In genomic region chr19:57198531-57198930, GRCm38 (mm10) we compare ENCODE assay signal across 9 mouse cellular contexts.
A peak's percentile ranks its signal among the peaks of the same experiment; 100 is the strongest.
DNase-seq lines count a peak whose midpoint lies in the region; ATAC-seq and TF ChIP-seq lines count a peak whose summit lies in the region.
"Had no signal": no experiment of that assay in that cellular context is flagged by ENCODE, and none has a peak within 500 bp of the region (broad histone marks: within the 10 kb centered on the region; RNA-seq: fewer than 3 reads in every experiment).

No protein-coding gene starts in this region.

- H3K4me1 ChIP-seq in neural tube, embryonic 12.5 days = peaks cover 37% of the 10 kb centered on the region
- peaks cover 65% of the 10 kb centered on the region for H3K4me1 ChIP-seq in heart, postnatal 0 days (ENCODE audit: control insufficient read depth, insufficient read depth)
- H3K4me1 ChIP-seq in stomach, embryonic 15.5 days = peaks cover 40% of the 10 kb centered on the region
- H3K4me1 ChIP-seq in liver, embryonic 12.5 days = peaks cover 20% of the 10 kb centered on the region

- H3K27ac ChIP-seq in neural tube, embryonic 12.5 days = no peak overlapping the region
- peak overlapping the region; percentile 90 for H3K27ac ChIP-seq in heart, postnatal 0 days (ENCODE audit: low read depth)
- peak overlapping the region; percentile 68; the same call in 1 of the 2 replicates for H3K27ac ChIP-seq in stomach, embryonic 15.5 days
- H3K27ac ChIP-seq in liver, embryonic 12.5 days = no peak overlapping the region

- peak overlapping the region; percentile 5; the same call in 1 of the 2 replicates for H3K4me2 ChIP-seq in neural tube, embryonic 12.5 days (replicated peaks)
- peak overlapping the region; percentile 1; the same call in 1 of the 2 replicates for H3K4me2 ChIP-seq in heart, postnatal 0 days (ENCODE audit: low read depth, low read length)
- H3K4me2 ChIP-seq in stomach, embryonic 15.5 days = peak overlapping the region; percentile 85; the same call in 1 of the 2 replicates
- no peak overlapping the region for H3K4me2 ChIP-seq in liver, embryonic 12.5 days

- DNase-seq in frontal cortex, postnatal 14 days (ENCODE audit: low spot score in 2 of 2) = no peak
- DNase-seq in neural tube, embryonic 10.5 days (ENCODE audit: extremely low spot score, low spot score) = no peak
- DNase-seq in heart, postnatal 0 days (ENCODE audit: low spot score) = no peak
- DNase-seq in ovary, adult 18-20 months (ENCODE audit: low spot score) = no peak
- DNase-seq: liver, embryonic 13.5 days had no signal

- H3K9ac ChIP-seq in neural tube, embryonic 12.5 days = no peak overlapping the region
- no peak overlapping the region for H3K9ac ChIP-seq in heart, postnatal 0 days (replicated peaks; ENCODE audit: low read depth, low read length)
- H3K9ac ChIP-seq in stomach, embryonic 15.5 days = no peak overlapping the region
- no peak overlapping the region for H3K9ac ChIP-seq in liver, embryonic 12.5 days
- H3K9ac ChIP-seq: liver, embryonic 13.5 days had no signal

- no peak for TF ChIP-seq EP300 in heart, postnatal 0 days (IDR thresholded peaks at IDR 0.05; ENCODE audit: low read depth)

- 61% methylated on average over 12 of the region's 12 CpGs for WGBS in neural tube, embryonic 12.5 days
- 38% methylated on average over 12 of the region's 12 CpGs for WGBS in heart, postnatal 0 days
- 61% methylated on average over 12 of the region's 12 CpGs for WGBS in stomach, embryonic 15.5 days
- 75% methylated on average over 12 of the region's 12 CpGs for WGBS in liver, embryonic 12.5 days (ENCODE audit: insufficient replicate concordance)

- peaks cover 23% of the 10 kb centered on the region for H3K27me3 ChIP-seq in neural tube, embryonic 12.5 days (replicated peaks)
- H3K27me3 ChIP-seq in heart, postnatal 0 days (ENCODE audit: control insufficient read depth, insufficient read depth, low read length) = no peaks in the 10 kb centered on the region
- H3K27me3 ChIP-seq in stomach, embryonic 15.5 days (replicated peaks) = no peaks in the 10 kb centered on the region
- peaks cover 46% of the 10 kb centered on the region for H3K27me3 ChIP-seq in liver, embryonic 12.5 days (replicated peaks)

- no peaks in the 10 kb centered on the region for H3K36me3 ChIP-seq in neural tube, embryonic 12.5 days
- no peaks in the 10 kb centered on the region for H3K36me3 ChIP-seq in heart, postnatal 0 days (replicated peaks; ENCODE audit: control insufficient read depth, insufficient read depth, low read length)
- no peaks in the 10 kb centered on the region for H3K36me3 ChIP-seq in stomach, embryonic 15.5 days
- H3K36me3 ChIP-seq in liver, embryonic 12.5 days = no peaks in the 10 kb centered on the region
- H3K36me3 ChIP-seq: liver, embryonic 13.5 days had no signal

- H3K9me3 ChIP-seq in neural tube, embryonic 12.5 days = no peaks in the 10 kb centered on the region
- H3K9me3 ChIP-seq in heart, postnatal 0 days (replicated peaks; ENCODE audit: control insufficient read depth, low read length) = no peaks in the 10 kb centered on the region
- no peaks in the 10 kb centered on the region for H3K9me3 ChIP-seq in stomach, embryonic 15.5 days
- H3K9me3 ChIP-seq in liver, embryonic 12.5 days (replicated peaks) = no peaks in the 10 kb centered on the region
- H3K9me3 ChIP-seq: liver, embryonic 13.5 days had no signal

- H3K4me3 ChIP-seq in neural tube, embryonic 12.5 days = no peak overlapping the region
- H3K4me3 ChIP-seq in heart, postnatal 0 days (ENCODE audit: low read depth, low read length) = no peak overlapping the region
- H3K4me3 ChIP-seq in stomach, embryonic 15.5 days (replicated peaks) = no peak overlapping the region
- no peak overlapping the region for H3K4me3 ChIP-seq in liver, embryonic 12.5 days
- H3K4me3 ChIP-seq: liver, embryonic 13.5 days had no signal

- TF ChIP-seq CTCF in heart, postnatal 0 days (IDR thresholded peaks at IDR 0.05; ENCODE audit: low read depth) = no peak

- peak; percentile 56 for ATAC-seq in frontal cortex, adult (ENCODE audit: low TSS enrichment)
- no peak for ATAC-seq in neural tube, embryonic 12.5 days (ENCODE audit: low FRiP score, low read depth)
- no peak for ATAC-seq in heart, postnatal 0 days (ENCODE audit: insufficient read depth, low read depth)
- no peak for ATAC-seq in stomach, embryonic 15.5 days (ENCODE audit: insufficient read depth, low FRiP score, low read depth)
- ATAC-seq in liver, embryonic 12.5 days = no peak

Comparison
In these comparisons a context has a peak if more than half of its experiments do, and no peak if none do; other contexts are left out.
1. H3K27ac ChIP-seq: peak in heart, postnatal 0 days (single experiment) and stomach, embryonic 15.5 days (single experiment); none in neural tube, embryonic 12.5 days (single experiment) and liver, embryonic 12.5 days (single experiment).